Mouse (Mus musculus) heart, adult 2 months (tissue): ENCODE measurements around the gene Guca2a.

ENCODE experiments used
- CTCF ChIP-seq: fragments of 200-600 bp; IDR thresholded peaks from 2 replicates; pipeline ENCODE4 v1.8.1; 2022; ENCODE audit warnings: antibody characterized with exemption, mild to moderate bottlenecking, moderate library complexity
- EP300 ChIP-seq: fragments of 200-500 bp; IDR thresholded peaks from 2 replicates; pipeline ENCODE4 v1.6.1; 2011; ENCODE audit warnings: low read depth, low read length, control low read depth; ENCODE audit not compliant: insufficient read depth
- POLR2A ChIP-seq: fragments of 200-500 bp; IDR thresholded peaks from 2 replicates; pipeline ENCODE4 v1.6.1; 2011; ENCODE audit warnings: mild to moderate bottlenecking, low read depth, low read length, control low read depth; ENCODE audit not compliant: insufficient read depth

GRCm38 (mm10) chr4:119670736-119671135 lies 33.2 kb downstream of the Guca2a start:
- TF ChIP-seq POLR2A, result no peak
- TF ChIP-seq CTCF, result no peak
- no peak for TF ChIP-seq EP300
